Mouse (Mus musculus): ENCODE measurements at regions not wholly inside any gene's neighbourhood (a gene's known extent, or its start where the extent isn't known, plus 50 kb on each side); places are given as distances from the start of the nearest gene placed in this dataset.

GRCm38 (mm10) chr15:72296648-72297047, 1537.7 kb upstream of the Gm6569 start:
- TF ChIP-seq CTCF (IDR thresholded peaks at IDR 0.05), result no peak
- no peak for TF ChIP-seq POLR2A (IDR thresholded peaks at IDR 0.05; ENCODE audit: insufficient read depth, low read depth, low read length)

Measured in heart, adult 2 months (tissue).